In the genomic region with DNA sequence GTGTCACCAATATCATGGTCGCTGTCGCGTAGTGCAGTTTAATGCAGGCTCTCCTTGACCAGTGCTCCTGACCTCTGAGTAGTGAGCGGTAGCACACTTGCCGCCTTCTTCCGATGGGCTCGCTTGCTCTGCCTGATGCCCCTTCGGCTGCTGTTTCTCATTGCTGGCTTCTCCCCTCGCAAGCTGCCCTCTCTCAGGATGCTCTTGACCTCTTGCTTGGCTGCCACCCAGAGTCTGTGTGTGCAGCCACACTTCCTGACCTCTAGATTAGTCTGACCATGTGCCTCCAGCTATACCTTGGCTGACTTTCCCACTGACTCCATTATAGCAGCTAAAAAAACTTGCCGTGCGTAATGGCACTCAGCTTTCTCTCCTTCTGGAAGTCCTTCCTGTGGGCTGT, we compare ENCODE assay signal across 8 mouse cellular contexts. TPM values are rescaled to one million over a fixed set of nuclear protein-coding genes. Genes with fewer than 3 reads are reported as not detected.
DNase-seq lines count a peak whose midpoint lies in the region; ATAC-seq lines count a peak whose summit lies in the region.

No protein-coding gene starts in this region.

- WGBS in limb, embryonic 12.5 days = 72% methylated on average over 11 of the region's 11 CpGs
- 72% methylated on average over 11 of the region's 11 CpGs for WGBS in limb, embryonic 10.5 days
- 35% methylated on average over 11 of the region's 11 CpGs for WGBS in heart, embryonic 13.5 days
- 70% methylated on average over 11 of the region's 11 CpGs for WGBS in stomach, embryonic 15.5 days

- H3K27me3 ChIP-seq in limb, embryonic 12.5 days = no peaks in the 10 kb centered on the region
- H3K27me3 ChIP-seq in limb, embryonic 10.5 days (ENCODE audit: low read depth, poor library complexity, severe bottlenecking) = no peaks in the 10 kb centered on the region
- no peaks in the 10 kb centered on the region for H3K27me3 ChIP-seq in heart, embryonic 13.5 days (replicated peaks)
- no peaks in the 10 kb centered on the region for H3K27me3 ChIP-seq in stomach, embryonic 15.5 days (replicated peaks)

- no peak overlapping the region for H3K4me3 ChIP-seq in limb, embryonic 12.5 days (replicated peaks)
- H3K4me3 ChIP-seq in limb, embryonic 10.5 days = no peak overlapping the region
- H3K4me3 ChIP-seq in heart, embryonic 13.5 days = peak overlapping the region; percentile 14; the same call in 1 of the 2 replicates
- H3K4me3 ChIP-seq in stomach, embryonic 15.5 days (replicated peaks) = 0 out of 2 replicates have a peak overlapping the region, but pooled peaks have one; percentile 0

- H3K36me3 ChIP-seq in limb, embryonic 12.5 days = peaks cover 28% of the 10 kb centered on the region; the same call in 1 of the 2 replicates
- peaks cover 18% of the 10 kb centered on the region for H3K36me3 ChIP-seq in limb, embryonic 10.5 days
- peaks cover 32% of the 10 kb centered on the region for H3K36me3 ChIP-seq in heart, embryonic 13.5 days
- peaks cover 3% of the 10 kb centered on the region; the same call in 1 of the 2 replicates for H3K36me3 ChIP-seq in stomach, embryonic 15.5 days

- no peak for ATAC-seq in limb, embryonic 12.5 days (ENCODE audit: insufficient number of reproducible peaks, insufficient read depth, low FRiP score, low TSS enrichment, low read depth)
- peak; percentile 79 for ATAC-seq in heart, embryonic 13.5 days (ENCODE audit: extremely low read depth, insufficient number of reproducible peaks, low FRiP score, low TSS enrichment)
- no peak; the same call in 1 of the 2 replicates for ATAC-seq in stomach, embryonic 15.5 days (ENCODE audit: insufficient read depth, low FRiP score, low read depth)

- H3K4me2 ChIP-seq in limb, embryonic 12.5 days = no peak overlapping the region
- H3K4me2 ChIP-seq in heart, embryonic 13.5 days = peak overlapping the region; percentile 53
- 0 out of 2 replicates have a peak overlapping the region, but pooled peaks have one; percentile 6 for H3K4me2 ChIP-seq in stomach, embryonic 15.5 days

- H3K9ac ChIP-seq in limb, embryonic 12.5 days (replicated peaks) = no peak overlapping the region
- peak overlapping the region; percentile 61 for H3K9ac ChIP-seq in heart, embryonic 13.5 days
- no peak overlapping the region for H3K9ac ChIP-seq in stomach, embryonic 15.5 days

- H3K27ac ChIP-seq in limb, embryonic 12.5 days = 0 out of 2 replicates have a peak overlapping the region, but pooled peaks have one; percentile 17
- H3K27ac ChIP-seq in limb, embryonic 10.5 days = no peak overlapping the region
- H3K27ac ChIP-seq in heart, embryonic 13.5 days (replicated peaks) = peak overlapping the region; percentile 79
- H3K27ac ChIP-seq in stomach, embryonic 15.5 days = 0 out of 2 replicates have a peak overlapping the region, but pooled peaks have one; percentile 31

- H3K4me1 ChIP-seq in limb, embryonic 12.5 days (replicated peaks) = peaks cover 13% of the 10 kb centered on the region
- peaks cover 16% of the 10 kb centered on the region for H3K4me1 ChIP-seq in limb, embryonic 10.5 days
- peaks cover 59% of the 10 kb centered on the region for H3K4me1 ChIP-seq in heart, embryonic 13.5 days
- H3K4me1 ChIP-seq in stomach, embryonic 15.5 days = peaks cover 23% of the 10 kb centered on the region; the same call in 1 of the 2 replicates

- DNase-seq in limb, embryonic 10.5 days (ENCODE audit: low spot score) = no peak
- DNase-seq in kidney, postnatal 25 days = peak; percentile 67
- no peak for DNase-seq in layer of hippocampus, postnatal 25 days (ENCODE audit: extremely low spot score in 1 of 2, low spot score in 1 of 2)
- no peak for DNase-seq in layer of hippocampus, adult 9-10 months (ENCODE audit: low spot score)
- no peak for DNase-seq in layer of hippocampus, postnatal 36 days

- no peaks in the 10 kb centered on the region for H3K9me3 ChIP-seq in limb, embryonic 12.5 days
- no peaks in the 10 kb centered on the region for H3K9me3 ChIP-seq in limb, embryonic 10.5 days (replicated peaks)
- H3K9me3 ChIP-seq in heart, embryonic 13.5 days = no peaks in the 10 kb centered on the region
- H3K9me3 ChIP-seq in stomach, embryonic 15.5 days = no peaks in the 10 kb centered on the region

RNA-seq across cellular contexts. Expression of gene Cmtm6, which starts 5.5 kb away (rescaled TPM):
- polyA plus RNA-seq in limb, embryonic 12.5 days (2016; fragmentation: Nextera tagmentation; extraction: Ambion mirVana) = 24.9 and 26.1 TPM in 2 replicates
- 28.9 and 29.4 TPM in 2 replicates for polyA plus RNA-seq in limb, embryonic 10.5 days (2016; fragmentation: Nextera tagmentation; extraction: Ambion mirVana)
- polyA plus RNA-seq in heart, embryonic 13.5 days (2015; fragmentation: Nextera tagmentation; extraction: Ambion mirVana) = 34.6 and 37.5 TPM in 2 replicates
- polyA plus RNA-seq in stomach, embryonic 15.5 days (2015; fragmentation: Nextera tagmentation; extraction: Ambion mirVana) = 58.7 and 60.9 TPM in 2 replicates
- 10 to 100 TPM; 21.4 to 21.8 TPM for total RNA-seq in layer of hippocampus, postnatal 25 days (2021)
- 10 to 100 TPM; 22.1 to 22.4 TPM for total RNA-seq in layer of hippocampus, postnatal 36 days (2021)

RNA-seq across cellular contexts. Expression of gene Cmtm7, which starts 45.2 kb away (rescaled TPM):
- polyA plus RNA-seq in limb, embryonic 12.5 days (2016; fragmentation: Nextera tagmentation; extraction: Ambion mirVana) = 78.6 and 80.9 TPM in 2 replicates
- polyA plus RNA-seq in limb, embryonic 10.5 days (2016; fragmentation: Nextera tagmentation; extraction: Ambion mirVana) = 83.6 and 100 TPM in 2 replicates
- polyA plus RNA-seq in heart, embryonic 13.5 days (2015; fragmentation: Nextera tagmentation; extraction: Ambion mirVana) = 107 and 118 TPM in 2 replicates
- polyA plus RNA-seq in stomach, embryonic 15.5 days (2015; fragmentation: Nextera tagmentation; extraction: Ambion mirVana) = 103 and 105 TPM in 2 replicates
- 1 to 10 TPM; 4.9 to 5.1 TPM for total RNA-seq in layer of hippocampus, postnatal 25 days (2021)
- total RNA-seq in layer of hippocampus, postnatal 36 days (2021) = 1 to 10 TPM; 3.5 to 4.5 TPM

RNA-seq across cellular contexts. Expression of gene Dync1li1, which starts 47.9 kb away (rescaled TPM):
- 69.0 and 77.4 TPM in 2 replicates for polyA plus RNA-seq in limb, embryonic 12.5 days (2016; fragmentation: Nextera tagmentation; extraction: Ambion mirVana)
- polyA plus RNA-seq in limb, embryonic 10.5 days (2016; fragmentation: Nextera tagmentation; extraction: Ambion mirVana) = 76.8 and 78.2 TPM in 2 replicates
- 74.5 and 78.4 TPM in 2 replicates for polyA plus RNA-seq in heart, embryonic 13.5 days (2015; fragmentation: Nextera tagmentation; extraction: Ambion mirVana)
- polyA plus RNA-seq in stomach, embryonic 15.5 days (2015; fragmentation: Nextera tagmentation; extraction: Ambion mirVana) = 57.6 and 58.3 TPM in 2 replicates
- total RNA-seq in layer of hippocampus, postnatal 25 days (2021) = 100 to 1,000 TPM in 1 of 2 experiments, 10 to 100 TPM in 1; 92.8 to 101 TPM
- total RNA-seq in layer of hippocampus, postnatal 36 days (2021) = 100 to 1,000 TPM in 1 of 2 experiments, 10 to 100 TPM in 1; 93.4 to 102 TPM

Comparison
In these comparisons a context has a peak if more than half of its experiments do, and no peak if none do; other contexts are left out.
1. H3K4me3 ChIP-seq: peak in heart, embryonic 13.5 days (single experiment) and stomach, embryonic 15.5 days (single experiment); none in limb, embryonic 12.5 days (single experiment) and limb, embryonic 10.5 days (single experiment).
2. DNase-seq: peak in kidney, postnatal 25 days (2 of 2); none in limb, embryonic 10.5 days (single experiment), layer of hippocampus, postnatal 25 days (0 of 2), layer of hippocampus, adult 9-10 months (single experiment) and layer of hippocampus, postnatal 36 days (0 of 2).